8 mouse cellular contexts compared by ENCODE assay signal in genomic region chr7:122945149-122945548, GRCm38 (mm10). TPM values are rescaled to one million over a fixed set of nuclear protein-coding genes. Genes with fewer than 3 reads are reported as not detected.
A peak's percentile ranks its signal among the peaks of the same experiment; 100 is the strongest.
DNase-seq lines count a peak whose midpoint lies in the region; ATAC-seq and TF ChIP-seq lines count a peak whose summit lies in the region.

No protein-coding gene starts in this region.

- TF ChIP-seq CTCF in brain, embryonic 14.5 days (IDR thresholded peaks at IDR 0.05; ENCODE audit: borderline replicate concordance, extremely low read depth, insufficient read depth, insufficient read length), result peak; percentile 77; the same call in 1 of the 2 replicates

- no peaks in the 10 kb centered on the region for H3K36me3 ChIP-seq in ES-E14 (ENCODE audit: control insufficient read depth, insufficient read depth, low read length, poor library complexity, severe bottlenecking)
- no peaks in the 10 kb centered on the region for H3K36me3 ChIP-seq in lung, embryonic 16.5 days (ENCODE audit: control insufficient read depth, insufficient read depth, low read length)

- intact Hi-C loops in heart, postnatal 10 days (cut with DNase I), result loop anchor here (2.0 kb wide), 1 partner anchor 522 kb away; no protein-coding TSS in a partner anchor

- TF ChIP-seq POLR2A in brain, embryonic 14.5 days (IDR thresholded peaks at IDR 0.05; ENCODE audit: borderline replicate concordance, extremely low read depth, insufficient read depth, insufficient read length, poor library complexity, severe bottlenecking), result no peak

- 0% methylated on average over 1 of the region's 1 CpGs for WGBS in lung, embryonic 16.5 days

- H3K27me3 ChIP-seq in lung, embryonic 16.5 days (ENCODE audit: control insufficient read depth, insufficient read depth, low read depth, low read length), result no peaks in the 10 kb centered on the region

- DNase-seq in ES-E14 (ENCODE audit: low read depth, low spot score), result peak; percentile 75
- peak; percentile 90 for DNase-seq in brain, embryonic 14.5 days (ENCODE audit: low read depth)
- DNase-seq in fibroblast of lung, adult 2 months (ENCODE audit: low read depth), result peak; percentile 58
- peak; percentile 81 to 91 for DNase-seq in heart, postnatal 10 days
- peak; percentile 89 for DNase-seq in layer of hippocampus, adult 9-10 months (ENCODE audit: low spot score)
- DNase-seq in right cerebral cortex, adult 18-20 months, result peak; percentile 82
- peak; percentile 29 for DNase-seq in urinary bladder, adult 2 months (ENCODE audit: low spot score)

- ATAC-seq in lung, embryonic 16.5 days (ENCODE audit: low read depth), result peak; percentile 62

- H3K27ac ChIP-seq in ES-E14 (ENCODE audit: insufficient read depth, low read depth, low read length, poor library complexity, severe bottlenecking), result no peak overlapping the region
- no peak overlapping the region for H3K27ac ChIP-seq in lung, embryonic 16.5 days (ENCODE audit: low read length)

- no peaks in the 10 kb centered on the region for H3K9me3 ChIP-seq in ES-E14 (ENCODE audit: control insufficient read depth, insufficient read depth, low read depth, low read length)
- no peaks in the 10 kb centered on the region for H3K9me3 ChIP-seq in lung, embryonic 16.5 days (ENCODE audit: control insufficient read depth, low read length)

- H3K4me2 ChIP-seq in lung, embryonic 16.5 days (ENCODE audit: low read depth, low read length), result no peak overlapping the region

- in situ Hi-C loops in ES-E14 (cut with MboI; ENCODE audit: low sequenced_read_pairs in 2 of 2, unreplicated experiment in 2 of 2), result no loop called here

- no peaks in the 10 kb centered on the region; a peak in 1 of 4 replicates for H3K4me1 ChIP-seq in ES-E14 (ENCODE audit: control insufficient read depth in 2 of 2, insufficient read depth in 2 of 2, low read length in 2 of 2, poor library complexity in 1 of 2)
- no peaks in the 10 kb centered on the region for H3K4me1 ChIP-seq in lung, embryonic 16.5 days (replicated peaks; ENCODE audit: control insufficient read depth, insufficient read depth, low read length)

- no peak overlapping the region for H3K9ac ChIP-seq in ES-E14 (ENCODE audit: insufficient read depth, low read depth, low read length, poor library complexity, severe bottlenecking)
- H3K9ac ChIP-seq in lung, embryonic 16.5 days (ENCODE audit: low read length), result no peak overlapping the region

- H3K4me3 ChIP-seq in ES-E14 (ENCODE audit: insufficient read depth in 1 of 2, low read depth in 1 of 2, low read length in 2 of 2, poor library complexity in 1 of 2, severe bottlenecking in 1 of 2), result no peak overlapping the region
- H3K4me3 ChIP-seq in lung, embryonic 16.5 days (ENCODE audit: low read length), result no peak overlapping the region

TF ChIP-seq in ES-E14, 5 proteins besides CTCF, POLR2A, EP300 and RAD21:
- TF ChIP-seq ZNF384 (IDR thresholded peaks at IDR 0.05; ENCODE audit: low read depth, low read length) (0 out of 2 replicates have a peak, but pooled peaks have one; percentile 30), HCFC1 (IDR thresholded peaks at IDR 0.05; ENCODE audit: borderline replicate concordance, insufficient read depth, low read length) (no peak), ZC3H11A (IDR thresholded peaks at IDR 0.05; ENCODE audit: borderline replicate concordance, low read depth, low read length) (peak; percentile 43; the same call in 1 of the 2 replicates)

RNA-seq across cellular contexts. Expression of gene Rbbp6, which starts 20.3 kb away (rescaled TPM):
- total RNA-seq in ES-E14 (2012; rRNA removed), result 36.8 and 39.8 TPM in 2 replicates
- polyA plus RNA-seq in brain, embryonic 14.5 days (2012; rRNA removed), result 50.5 and 64.2 TPM in 2 replicates
- 10 to 100 TPM; 45.6 to 51.7 TPM for total RNA-seq in heart, postnatal 10 days (2021)
- polyA plus RNA-seq in lung, embryonic 16.5 days (2015; fragmentation: Nextera tagmentation; extraction: Ambion mirVana), result 23.4 and 23.8 TPM in 2 replicates
- polyA plus RNA-seq in urinary bladder, adult 2 months (2012; rRNA removed), result 38.7 and 42.9 TPM in 2 replicates

Comparison
In these comparisons a context has a peak if more than half of its experiments do, and no peak if none do; other contexts are left out.
1. DNase-seq: peak in every context shown above with its lines; median percentile 90 in brain, embryonic 14.5 days; 89 in layer of hippocampus, adult 9-10 months; 86 in heart, postnatal 10 days; 82 in right cerebral cortex, adult 18-20 months; 75 in ES-E14; 58 in fibroblast of lung, adult 2 months; 29 in urinary bladder, adult 2 months.